Mouse (Mus musculus) layer of hippocampus, adult 9-11 months (tissue): ENCODE data around the gene Kpna1.
"Not testable (repeated sequence)": the region's sequence is repeated elsewhere in the genome, so short reads cannot be mapped to it uniquely, and the experiment has no call there.

ENCODE experiments used
- DNase-seq: peaks from one replicate; pipeline ENCODE4 v3.0.0; 2022

The Kpna1 gene

GRCm38 (mm10) chr16:35993316-35993715, 14.8 kb downstream of the Kpna1 start:
- no peak for DNase-seq

GRCm38 (mm10) chr16:35998852-35999251, 20.3 kb downstream of the Kpna1 start:
- not testable (repeated sequence) for DNase-seq

GRCm38 (mm10) chr16:36008396-36008795, 29.8 kb downstream of the Kpna1 start:
- DNase-seq, result no peak

GRCm38 (mm10) chr16:36016335-36016734, 37.8 kb downstream of the Kpna1 start:
- DNase-seq, result no peak

GRCm38 (mm10) chr16:36028120-36028519, 49.6 kb downstream of the Kpna1 start:
- not testable (repeated sequence) for DNase-seq

GRCm38 (mm10) chr16:36040640-36041624, 62.4 kb downstream of the Kpna1 start, which contains the start of gene Wdr5b:
Gene Wdr5b (plus strand): TSS chr16:36041190.
- peak; percentile 98 for DNase-seq

GRCm38 (mm10) chr16:36041625-36042020, 63.1 kb downstream of the Kpna1 start:
- no peak for DNase-seq

GRCm38 (mm10) chr16:36043073-36043472, 64.5 kb downstream of the Kpna1 start:
- no peak for DNase-seq

GRCm38 (mm10) chr16:36043964-36044363, 65.4 kb downstream of the Kpna1 start:
- no peak for DNase-seq

- DNase-seq, result no peak
Measured at GRCm38 (mm10) chr16:36047538-36047937, 69.0 kb downstream of the Kpna1 start.

GRCm38 (mm10) chr16:36051491-36051890, 72.9 kb downstream of the Kpna1 start:
- DNase-seq, result no peak

GRCm38 (mm10) chr16:36053524-36054275, 75.2 kb downstream of the Kpna1 start:
- DNase-seq, result no peak

GRCm38 (mm10) chr16:36054920-36055319, 76.4 kb downstream of the Kpna1 start:
- no peak for DNase-seq

GRCm38 (mm10) chr16:36056416-36056815, 77.9 kb downstream of the Kpna1 start:
- no peak for DNase-seq

- no peak for DNase-seq
Measured at GRCm38 (mm10) chr16:36057933-36058475, 79.5 kb downstream of the Kpna1 start.

- DNase-seq, result not testable (repeated sequence)
Measured at GRCm38 (mm10) chr16:36062534-36062933, 84.0 kb downstream of the Kpna1 start.

GRCm38 (mm10) chr16:36063315-36063714, 84.8 kb downstream of the Kpna1 start:
- peak; percentile 40 for DNase-seq

- DNase-seq, result no peak
Measured at GRCm38 (mm10) chr16:36064904-36065303, 86.4 kb downstream of the Kpna1 start.

- DNase-seq, result no peak
Measured at GRCm38 (mm10) chr16:36067694-36068093, 89.1 kb downstream of the Kpna1 start.

GRCm38 (mm10) chr16:36068356-36068755, 89.8 kb downstream of the Kpna1 start:
- DNase-seq, result no peak

GRCm38 (mm10) chr16:36069819-36070575, 91.4 kb downstream of the Kpna1 start:
- DNase-seq, result no peak

- no peak for DNase-seq
Measured at GRCm38 (mm10) chr16:36071071-36071449, 92.5 kb downstream of the Kpna1 start.
